ENCODE assay signal across 8 mouse cellular contexts in genomic region chr15:99251111-99251510, GRCm38 (mm10). TPM values are rescaled to one million over a fixed set of nuclear protein-coding genes. Genes with fewer than 3 reads are reported as not detected.
DNase-seq lines count a peak whose midpoint lies in the region; ATAC-seq and TF ChIP-seq lines count a peak whose summit lies in the region.
"Not testable (repeated sequence)": the region's sequence is repeated elsewhere in the genome, so short reads cannot be mapped to it uniquely, and the experiment has no call there.

No protein-coding gene starts in this region.

- WGBS in forebrain, embryonic 12.5 days = under 1% methylated on average over 14 of the region's 15 CpGs
- under 1% methylated on average over 14 of the region's 15 CpGs for WGBS in hindbrain, embryonic 10.5 days
- WGBS in kidney, embryonic 15.5 days = under 1% methylated on average over 14 of the region's 15 CpGs
- under 1% methylated on average over 14 of the region's 15 CpGs for WGBS in liver, embryonic 12.5 days (ENCODE audit: insufficient replicate concordance)
- under 1% methylated on average over 14 of the region's 15 CpGs for WGBS in midbrain, embryonic 10.5 days
- WGBS in spleen, adult 2 months = under 1% methylated on average over 14 of the region's 15 CpGs

- H3K27ac ChIP-seq in brown adipose tissue, adult 24 weeks (replicated peaks; ENCODE audit: low read depth, low read length); forebrain, embryonic 12.5 days; spleen, adult 2 months (ENCODE audit: insufficient read depth, low read length): not testable (repeated sequence)
- peak overlapping the region; percentile 79 for H3K27ac ChIP-seq in hindbrain, embryonic 10.5 days
- H3K27ac ChIP-seq in kidney, embryonic 15.5 days = peak overlapping the region; percentile 41; the same call in 1 of the 2 replicates
- H3K27ac ChIP-seq in liver, embryonic 12.5 days = 0 out of 2 replicates have a peak overlapping the region, but pooled peaks have one; percentile 43
- H3K27ac ChIP-seq in midbrain, embryonic 10.5 days (replicated peaks) = peak overlapping the region; percentile 74

- H3K9me3 ChIP-seq in forebrain, embryonic 12.5 days; hindbrain, embryonic 10.5 days; kidney, embryonic 15.5 days (replicated peaks); liver, embryonic 12.5 days (replicated peaks); midbrain, embryonic 10.5 days (replicated peaks): not testable (repeated sequence)

- not testable (repeated sequence) for ATAC-seq in forebrain, embryonic 12.5 days (ENCODE audit: low FRiP score)
- ATAC-seq in kidney, embryonic 15.5 days (replicated peaks; ENCODE audit: low FRiP score) = peak; percentile 11; the same call in 1 of the 2 replicates
- peak; percentile 22 for ATAC-seq in liver, embryonic 12.5 days

- not testable (repeated sequence) for H3K79me3 ChIP-seq in C2C12 (ENCODE audit: low read depth)

- H3K9ac ChIP-seq in forebrain, embryonic 12.5 days = peak overlapping the region; percentile 66
- peak overlapping the region; percentile 65 for H3K9ac ChIP-seq in kidney, embryonic 15.5 days
- H3K9ac ChIP-seq in liver, embryonic 12.5 days = peak overlapping the region; percentile 67

- H3K4me3 ChIP-seq in C2C12 (ENCODE audit: insufficient read depth, poor library complexity, severe bottlenecking) = peak overlapping the region; percentile 66
- H3K4me3 ChIP-seq in brown adipose tissue, adult 24 weeks (ENCODE audit: insufficient read depth, low read depth, low read length) = peak overlapping the region; percentile 84
- peak overlapping the region; percentile 64 for H3K4me3 ChIP-seq in forebrain, embryonic 12.5 days (replicated peaks)
- H3K4me3 ChIP-seq in hindbrain, embryonic 10.5 days = peak overlapping the region; percentile 70
- H3K4me3 ChIP-seq in kidney, embryonic 15.5 days (replicated peaks) = peak overlapping the region; percentile 75
- H3K4me3 ChIP-seq in liver, embryonic 12.5 days = peak overlapping the region; percentile 68
- H3K4me3 ChIP-seq in midbrain, embryonic 10.5 days = peak overlapping the region; percentile 75
- H3K4me3 ChIP-seq in spleen, adult 2 months (ENCODE audit: extremely low read depth, insufficient read depth, insufficient read length) = peak overlapping the region; percentile 49; the same call in 1 of the 2 replicates

- not testable (repeated sequence) for TF ChIP-seq CTCF in C2C12 (IDR thresholded peaks at IDR 0.05; ENCODE audit: control insufficient read depth, insufficient read depth, insufficient read length); spleen, adult 2 months (IDR thresholded peaks at IDR 0.05; ENCODE audit: extremely low read depth, insufficient read depth, insufficient read length, insufficient replicate concordance)

- not testable (repeated sequence) for DNase-seq in hindbrain, embryonic 10.5 days (ENCODE audit: low spot score); midbrain, embryonic 10.5 days (ENCODE audit: low spot score); spleen, adult 2 months (ENCODE audit: low read depth in 1 of 2, low spot score in 2 of 2)

- not testable (repeated sequence) for TF ChIP-seq POLR2A in spleen, adult 2 months (IDR thresholded peaks at IDR 0.05; ENCODE audit: low read depth, low read length)

- peaks cover 25% of the 10 kb centered on the region for H3K79me2 ChIP-seq in C2C12 (ENCODE audit: control insufficient read depth, insufficient read depth)

- peak overlapping the region; percentile 87 for H3K4me2 ChIP-seq in forebrain, embryonic 12.5 days
- H3K4me2 ChIP-seq in kidney, embryonic 15.5 days = peak overlapping the region; percentile 80
- H3K4me2 ChIP-seq in liver, embryonic 12.5 days = peak overlapping the region; percentile 87

- H3K4me1 ChIP-seq in brown adipose tissue, adult 24 weeks (ENCODE audit: control insufficient read depth, insufficient read depth, insufficient read length, low read length); spleen, adult 2 months (ENCODE audit: control insufficient read depth, insufficient read depth, insufficient read length): not testable (repeated sequence)
- peaks cover 24% of the 10 kb centered on the region for H3K4me1 ChIP-seq in forebrain, embryonic 12.5 days
- H3K4me1 ChIP-seq in hindbrain, embryonic 10.5 days (replicated peaks) = peaks cover 27% of the 10 kb centered on the region
- H3K4me1 ChIP-seq in kidney, embryonic 15.5 days = peaks cover 46% of the 10 kb centered on the region
- H3K4me1 ChIP-seq in liver, embryonic 12.5 days = peaks cover 42% of the 10 kb centered on the region
- H3K4me1 ChIP-seq in midbrain, embryonic 10.5 days = peaks cover 28% of the 10 kb centered on the region

- H3ac ChIP-seq in C2C12 (ENCODE audit: control insufficient read depth, insufficient read length, low read depth) = peak overlapping the region; percentile 67

- H3K36me3 ChIP-seq in C2C12 (ENCODE audit: control insufficient read depth, insufficient read depth) = peaks cover 34% of the 10 kb centered on the region
- peaks cover 38% of the 10 kb centered on the region for H3K36me3 ChIP-seq in forebrain, embryonic 12.5 days (replicated peaks)
- H3K36me3 ChIP-seq in hindbrain, embryonic 10.5 days = peaks cover 41% of the 10 kb centered on the region
- H3K36me3 ChIP-seq in kidney, embryonic 15.5 days = peaks cover 32% of the 10 kb centered on the region
- peaks cover 41% of the 10 kb centered on the region for H3K36me3 ChIP-seq in liver, embryonic 12.5 days
- peaks cover 42% of the 10 kb centered on the region for H3K36me3 ChIP-seq in midbrain, embryonic 10.5 days
- H3K36me3 ChIP-seq in spleen, adult 2 months (ENCODE audit: control insufficient read depth, insufficient read depth, low read length) = peaks cover 18% of the 10 kb centered on the region

- H3K27me3 ChIP-seq in C2C12 (ENCODE audit: control insufficient read depth, insufficient read depth, insufficient read length); forebrain, embryonic 12.5 days; hindbrain, embryonic 10.5 days (ENCODE audit: insufficient read depth, poor library complexity, severe bottlenecking); kidney, embryonic 15.5 days; liver, embryonic 12.5 days (replicated peaks); midbrain, embryonic 10.5 days (ENCODE audit: low read depth, poor library complexity, severe bottlenecking); spleen, adult 2 months (ENCODE audit: control insufficient read depth, insufficient read depth, low read length): not testable (repeated sequence)

RNA-seq across cellular contexts. Expression of gene Mcrs1, which starts 0.7 kb away (rescaled TPM):
- polyA plus RNA-seq in C2C12 (2012; fragmentation: generic; extraction: Trizol) = 118 TPM
- 23.3 and 30.6 TPM in 2 replicates for polyA plus RNA-seq in brown adipose tissue, adult 24 weeks (2012; ENCODE audit: insufficient read depth, insufficient read length, missing spikeins)
- polyA plus RNA-seq in forebrain, embryonic 12.5 days (2016; fragmentation: Nextera tagmentation; extraction: Ambion mirVana) = 185 and 188 TPM in 2 replicates
- polyA plus RNA-seq in hindbrain, embryonic 10.5 days (2016; fragmentation: Nextera tagmentation; extraction: Ambion mirVana) = 194 and 213 TPM in 2 replicates
- 149 and 172 TPM in 2 replicates for polyA plus RNA-seq in kidney, embryonic 15.5 days (2015; fragmentation: Nextera tagmentation; extraction: Ambion mirVana)
- polyA plus RNA-seq in liver, embryonic 12.5 days (2016; fragmentation: Nextera tagmentation; extraction: Ambion mirVana) = 71.8 and 77.0 TPM in 2 replicates
- 202 and 215 TPM in 2 replicates for polyA plus RNA-seq in midbrain, embryonic 10.5 days (2016; fragmentation: Nextera tagmentation; extraction: Ambion mirVana)
- 48.5 and 63.1 TPM in 2 replicates for polyA plus RNA-seq in spleen, adult 2 months (2012; rRNA removed)

RNA-seq across cellular contexts. Expression of gene Kcnh3, which starts 26.4 kb away (rescaled TPM):
- 0.04 TPM for polyA plus RNA-seq in C2C12 (2012; fragmentation: generic; extraction: Trizol)
- polyA plus RNA-seq in brown adipose tissue, adult 24 weeks (2012; ENCODE audit: insufficient read depth, insufficient read length, missing spikeins) = not detected in 2 replicates
- 0.60 and 0.83 TPM in 2 replicates for polyA plus RNA-seq in forebrain, embryonic 12.5 days (2016; fragmentation: Nextera tagmentation; extraction: Ambion mirVana)
- polyA plus RNA-seq in hindbrain, embryonic 10.5 days (2016; fragmentation: Nextera tagmentation; extraction: Ambion mirVana) = 0.04 and 0.12 TPM in 2 replicates
- 0.44 and 0.51 TPM in 2 replicates for polyA plus RNA-seq in kidney, embryonic 15.5 days (2015; fragmentation: Nextera tagmentation; extraction: Ambion mirVana)
- polyA plus RNA-seq in liver, embryonic 12.5 days (2016; fragmentation: Nextera tagmentation; extraction: Ambion mirVana) = 0.10 TPM in 1 of 2 replicates, not detected in the other
- 0.07 TPM in 1 of 2 replicates, not detected in the other for polyA plus RNA-seq in midbrain, embryonic 10.5 days (2016; fragmentation: Nextera tagmentation; extraction: Ambion mirVana)
- 3.5 and 3.7 TPM in 2 replicates for polyA plus RNA-seq in spleen, adult 2 months (2012; rRNA removed)

RNA-seq across cellular contexts. Expression of gene Prpf40b, which starts 43.8 kb away (rescaled TPM):
- 24.7 TPM for polyA plus RNA-seq in C2C12 (2012; fragmentation: generic; extraction: Trizol)
- 17.9 and 18.5 TPM in 2 replicates for polyA plus RNA-seq in brown adipose tissue, adult 24 weeks (2012; ENCODE audit: insufficient read depth, insufficient read length, missing spikeins)
- polyA plus RNA-seq in forebrain, embryonic 12.5 days (2016; fragmentation: Nextera tagmentation; extraction: Ambion mirVana) = 86.9 and 88.2 TPM in 2 replicates
- polyA plus RNA-seq in hindbrain, embryonic 10.5 days (2016; fragmentation: Nextera tagmentation; extraction: Ambion mirVana) = 61.1 and 63.3 TPM in 2 replicates
- 56.4 and 66.5 TPM in 2 replicates for polyA plus RNA-seq in kidney, embryonic 15.5 days (2015; fragmentation: Nextera tagmentation; extraction: Ambion mirVana)
- 13.8 and 15.5 TPM in 2 replicates for polyA plus RNA-seq in liver, embryonic 12.5 days (2016; fragmentation: Nextera tagmentation; extraction: Ambion mirVana)
- 61.2 and 70.7 TPM in 2 replicates for polyA plus RNA-seq in midbrain, embryonic 10.5 days (2016; fragmentation: Nextera tagmentation; extraction: Ambion mirVana)
- 27.1 and 31.4 TPM in 2 replicates for polyA plus RNA-seq in spleen, adult 2 months (2012; rRNA removed)

RNA-seq across cellular contexts. Expression of gene Fam186b, which starts 44.6 kb away (rescaled TPM):
- not detected for polyA plus RNA-seq in C2C12 (2012; fragmentation: generic; extraction: Trizol)
- not detected in 2 replicates for polyA plus RNA-seq in brown adipose tissue, adult 24 weeks (2012; ENCODE audit: insufficient read depth, insufficient read length, missing spikeins)
- polyA plus RNA-seq in forebrain, embryonic 12.5 days (2016; fragmentation: Nextera tagmentation; extraction: Ambion mirVana) = 0.18 and 0.19 TPM in 2 replicates
- 0.20 and 0.27 TPM in 2 replicates for polyA plus RNA-seq in hindbrain, embryonic 10.5 days (2016; fragmentation: Nextera tagmentation; extraction: Ambion mirVana)
- 0.21 and 0.43 TPM in 2 replicates for polyA plus RNA-seq in kidney, embryonic 15.5 days (2015; fragmentation: Nextera tagmentation; extraction: Ambion mirVana)
- polyA plus RNA-seq in liver, embryonic 12.5 days (2016; fragmentation: Nextera tagmentation; extraction: Ambion mirVana) = 0.06 TPM in 2 replicates
- polyA plus RNA-seq in midbrain, embryonic 10.5 days (2016; fragmentation: Nextera tagmentation; extraction: Ambion mirVana) = 0.11 and 0.19 TPM in 2 replicates
- polyA plus RNA-seq in spleen, adult 2 months (2012; rRNA removed) = 0.02 and 0.05 TPM in 2 replicates
